Mouse (Mus musculus) embryo, embryonic 10 days (tissue): ENCODE data around the gene Gm10192.
"Not testable (repeated sequence)": the region's sequence is repeated elsewhere in the genome, so short reads cannot be mapped to it uniquely, and the experiment has no call there.

Experiments
- DNase-seq: peaks from one replicate; pipeline ENCODE4 v3.0.0-alpha.2; 2015; ENCODE audit warnings: low spot score

The Gm10192 gene

DNA sequence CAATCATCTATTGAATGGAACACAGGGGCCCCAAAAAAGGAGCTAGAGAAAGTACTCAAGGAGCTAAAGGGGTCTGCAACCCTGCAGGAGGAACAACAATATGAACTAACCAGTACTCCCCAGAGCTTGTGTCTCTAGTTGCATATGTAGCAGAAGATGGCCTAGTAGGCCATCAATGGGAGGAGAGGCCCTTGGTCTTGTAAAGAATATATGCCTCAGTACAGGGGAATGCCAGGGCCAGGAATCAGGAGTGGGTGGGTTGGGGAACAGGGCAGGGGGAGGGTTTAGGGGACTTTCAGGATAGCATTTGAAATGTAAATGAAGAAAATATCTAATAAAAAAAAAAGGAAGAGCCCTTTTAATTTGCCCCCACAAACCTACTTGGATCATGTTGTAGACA is at the start of gene Gm10192:
Gene Gm10192, minus strand, starts transcription at position 101 of the 400 bp plus-strand sequence.
- DNase-seq = not testable (repeated sequence)

DNA sequence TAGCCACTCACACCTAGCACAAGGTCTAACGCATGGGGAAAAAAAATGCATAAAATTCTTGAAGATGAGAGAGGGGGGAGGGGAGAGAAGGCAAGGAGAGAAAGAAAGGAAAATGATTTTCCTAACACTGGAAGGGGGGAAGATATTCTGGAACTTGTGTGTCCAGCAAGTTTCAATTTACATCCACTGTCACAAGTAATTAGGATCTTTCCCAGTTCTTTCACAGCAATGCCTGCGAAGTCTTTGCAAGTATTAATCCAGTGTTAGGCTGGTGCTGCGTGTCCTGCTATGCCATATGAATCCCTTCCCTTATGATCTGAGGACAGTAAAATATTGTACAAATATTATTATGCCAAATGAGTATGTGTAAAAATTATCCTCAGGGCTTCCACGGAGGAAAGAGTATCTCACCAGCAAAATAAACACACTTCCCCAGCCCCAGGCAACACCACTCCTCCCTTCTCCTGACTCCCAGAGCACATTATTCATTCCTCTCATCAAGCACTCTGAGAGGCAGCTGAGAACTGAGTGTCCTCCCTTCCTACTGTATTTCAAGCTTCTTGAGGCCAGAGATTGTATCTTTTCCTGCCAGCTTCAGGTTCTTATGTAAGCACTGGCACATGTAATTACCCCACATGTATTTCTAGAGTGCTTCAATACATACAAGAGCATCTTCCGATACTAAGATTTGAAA is 47.6 kb upstream of the Gm10192 start:
- peak; percentile 11 for DNase-seq

GRCm38 (mm10) chr4:97219701-97220100 is 36.7 kb upstream of the Gm10192 start:
- no peak for DNase-seq

GRCm38 (mm10) chr4:97217906-97218305 is 34.9 kb upstream of the Gm10192 start:
- DNase-seq = no peak

GRCm38 (mm10) chr4:97212514-97212913 is 29.5 kb upstream of the Gm10192 start:
- no peak for DNase-seq

DNA sequence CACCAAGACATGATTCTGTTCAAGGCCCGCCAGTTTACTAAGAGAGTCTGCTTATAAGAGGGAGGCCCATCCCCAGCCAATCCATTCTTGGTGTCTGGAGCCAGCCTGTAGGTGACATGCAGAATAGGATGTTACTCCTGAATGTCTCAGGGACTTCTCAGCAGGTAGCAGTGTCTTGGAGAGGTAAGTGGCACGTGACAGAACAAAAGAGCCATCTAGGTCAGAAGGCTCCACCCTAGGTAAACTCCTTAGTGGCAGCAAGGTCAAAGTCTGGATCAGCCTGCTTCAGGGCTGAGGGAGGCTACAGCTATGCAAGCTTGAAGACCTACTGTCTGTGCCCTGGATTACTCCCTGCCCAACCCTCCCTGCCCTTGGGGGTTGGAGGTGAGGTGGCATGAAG is 20.0 kb upstream of the Gm10192 start:
- DNase-seq = not testable (repeated sequence)

GRCm38 (mm10) chr4:97193176-97193575 is 10.2 kb upstream of the Gm10192 start:
- DNase-seq = peak; percentile 4

GRCm38 (mm10) chr4:97192601-97193000 is 9.6 kb upstream of the Gm10192 start:
- DNase-seq = no peak

GRCm38 (mm10) chr4:97180396-97180795 is 2.6 kb downstream of the Gm10192 start:
- DNase-seq = no peak

GRCm38 (mm10) chr4:97156841-97157345 is 26.1 kb downstream of the Gm10192 start:
- peak; percentile 13 for DNase-seq

GRCm38 (mm10) chr4:97156084-97156483 is 26.9 kb downstream of the Gm10192 start:
- no peak for DNase-seq

- no peak for DNase-seq
Observed at GRCm38 (mm10) chr4:97153554-97153953, 29.4 kb downstream of the Gm10192 start.

GRCm38 (mm10) chr4:97142484-97142883 is 40.5 kb downstream of the Gm10192 start:
- no peak for DNase-seq
